Mouse (Mus musculus): ENCODE measurements around the gene Vsig10.

- no peak for TF ChIP-seq POLR2A (IDR thresholded peaks at IDR 0.05; ENCODE audit: extremely low read depth, insufficient read depth, low read length)
- TF ChIP-seq CTCF (IDR thresholded peaks at IDR 0.05; ENCODE audit: extremely low read depth, insufficient read depth, low read length): no peak
Observed at GRCm38 (mm10) chr5:117345432-117345976, 26.6 kb downstream of the Vsig10 start.

Measured in cortical plate, adult 2 months (tissue).